Mouse (Mus musculus) megakaryocyte, embryonic 14.5 days (primary cell): ENCODE measurements around the gene Skida1.

ENCODE experiments used
- FLI1 ChIP-seq: IDR thresholded peaks from 2 replicates; pipeline ENCODE4 v1.6.1; 2012; ENCODE audit warnings: low read length, inconsistent platforms, mixed read lengths
- GATA1 ChIP-seq: IDR thresholded peaks from 3 replicates; pipeline ENCODE4 v1.6.1; 2012; ENCODE audit warnings: mixed read lengths, low read length, inconsistent platforms, borderline replicate concordance

GRCm38 (mm10) chr2:18034371-18035250 is 14.2 kb downstream of the Skida1 start:
- TF ChIP-seq GATA1: no peak
- no peak for TF ChIP-seq FLI1
